Mouse (Mus musculus) ES-Bruce4 (cell line): ENCODE measurements around the gene Spsb1.

ENCODE experiments used
- CTCF ChIP-seq: IDR thresholded peaks from one replicate; pipeline ENCODE4 v1.8.1; 2011; ENCODE audit warnings: low read depth, low read length
- POLR2A ChIP-seq: IDR thresholded peaks from one replicate; pipeline ENCODE4 v1.8.1; 2011; ENCODE audit warnings: low read length; ENCODE audit not compliant: insufficient read depth

- TF ChIP-seq CTCF (no peak), POLR2A (no peak)
These were observed 39.4 kb upstream of the Spsb1 start for GRCm38 (mm10) chr4:149994218-149994617.
